Mouse (Mus musculus): ENCODE data around the gene Btbd35f3.
"Not testable (repeated sequence)": the region's sequence is repeated elsewhere in the genome, so short reads cannot be mapped to it uniquely, and the experiment has no call there.

Gene Btbd35f3

GRCm38 (mm10) chrX:4037374-4037773 lies at the start of gene Btbd35f3:
Btbd35f3 (plus strand) TSS chrX:4037674.
- DNase-seq (ENCODE audit: low spot score): not testable (repeated sequence)

All from retina, embryonic 14.5 days (tissue).